In genomic region chr16:95868896-95869295, GRCm38 (mm10) we compare ENCODE assay signal across 25 mouse cellular contexts.
DNase-seq lines count a peak whose midpoint lies in the region; ATAC-seq and TF ChIP-seq lines count a peak whose summit lies in the region.
"Had no signal": no experiment of that assay in that cellular context is flagged by ENCODE, and none has a peak within 500 bp of the region (broad histone marks: within the 10 kb centered on the region; RNA-seq: fewer than 3 reads in every experiment).

No protein-coding gene starts in this region.

- 97% methylated on average over 1 of the region's 1 CpGs for WGBS in embryonic facial prominence, embryonic 11.5 days
- 96% methylated on average over 1 of the region's 1 CpGs for WGBS in embryonic facial prominence, embryonic 10.5 days
- 76% methylated on average over 1 of the region's 1 CpGs for WGBS in liver, embryonic 14.5 days (ENCODE audit: insufficient replicate concordance)

- H3K27me3 ChIP-seq in embryonic facial prominence, embryonic 11.5 days (ENCODE audit: control insufficient read depth, insufficient read depth, low read length): no peaks in the 10 kb centered on the region
- no peaks in the 10 kb centered on the region for H3K27me3 ChIP-seq in embryonic facial prominence, embryonic 10.5 days (replicated peaks; ENCODE audit: low read depth, poor library complexity, severe bottlenecking)
- no peaks in the 10 kb centered on the region for H3K27me3 ChIP-seq in liver, embryonic 14.5 days (ENCODE audit: control insufficient read depth, insufficient read depth, low read length)
- H3K27me3 ChIP-seq: forebrain, embryonic 13.5 days; hindbrain, embryonic 13.5 days; kidney, embryonic 15.5 days; liver, embryonic 13.5 days; midbrain, embryonic 12.5 days had no signal

- no peak overlapping the region for H3K4me3 ChIP-seq in embryonic facial prominence, embryonic 11.5 days (ENCODE audit: low read depth, low read length)
- no peak overlapping the region for H3K4me3 ChIP-seq in embryonic facial prominence, embryonic 10.5 days
- H3K4me3 ChIP-seq in liver, embryonic 14.5 days (ENCODE audit: insufficient read depth in 1 of 2, low read depth in 2 of 2, low read length in 2 of 2): no peak overlapping the region
- H3K4me3 ChIP-seq: forebrain, embryonic 13.5 days; hindbrain, embryonic 13.5 days; kidney, embryonic 15.5 days; layer of hippocampus, adult 2 months; left cerebral cortex, adult 2 months; liver, embryonic 13.5 days; midbrain, embryonic 12.5 days had no signal

- no peak overlapping the region for H3K9ac ChIP-seq in embryonic facial prominence, embryonic 11.5 days (replicated peaks; ENCODE audit: low read length)
- H3K9ac ChIP-seq in liver, embryonic 14.5 days (replicated peaks): no peak overlapping the region
- H3K9ac ChIP-seq: forebrain, embryonic 13.5 days; hindbrain, embryonic 13.5 days; kidney, embryonic 15.5 days; liver, embryonic 13.5 days; midbrain, embryonic 12.5 days had no signal

- no peak for TF ChIP-seq CTCF in liver, embryonic 14.5 days (IDR thresholded peaks at IDR 0.05; ENCODE audit: low read depth)

- H3K4me1 ChIP-seq in embryonic facial prominence, embryonic 11.5 days (ENCODE audit: control insufficient read depth, insufficient read depth, low read length): no peaks in the 10 kb centered on the region
- H3K4me1 ChIP-seq in embryonic facial prominence, embryonic 10.5 days: peaks cover 13% of the 10 kb centered on the region
- H3K4me1 ChIP-seq in liver, embryonic 14.5 days (replicated peaks; ENCODE audit: control insufficient read depth in 2 of 2, insufficient read depth in 2 of 2, low read length in 1 of 2): no peaks in the 10 kb centered on the region
- H3K4me1 ChIP-seq: forebrain, embryonic 13.5 days; liver, embryonic 13.5 days; midbrain, embryonic 12.5 days had no signal

- H3K27ac ChIP-seq in embryonic facial prominence, embryonic 11.5 days (replicated peaks; ENCODE audit: low read depth, low read length): no peak overlapping the region
- no peak overlapping the region for H3K27ac ChIP-seq in embryonic facial prominence, embryonic 10.5 days (replicated peaks)
- no peak overlapping the region for H3K27ac ChIP-seq in liver, embryonic 14.5 days
- H3K27ac ChIP-seq: forebrain, embryonic 13.5 days; hindbrain, embryonic 13.5 days; kidney, embryonic 15.5 days; layer of hippocampus, adult 2 months; left cerebral cortex, adult 2 months; liver, embryonic 13.5 days; midbrain, embryonic 12.5 days had no signal

- H3K36me3 ChIP-seq in embryonic facial prominence, embryonic 11.5 days (replicated peaks; ENCODE audit: control insufficient read depth, insufficient read depth, low read depth, low read length): no peaks in the 10 kb centered on the region
- H3K36me3 ChIP-seq in embryonic facial prominence, embryonic 10.5 days (replicated peaks): no peaks in the 10 kb centered on the region
- no peaks in the 10 kb centered on the region for H3K36me3 ChIP-seq in liver, embryonic 14.5 days (replicated peaks; ENCODE audit: control insufficient read depth, insufficient read depth, low read depth)
- H3K36me3 ChIP-seq: G1E; hindbrain, embryonic 13.5 days; kidney, embryonic 15.5 days; liver, embryonic 13.5 days; midbrain, embryonic 12.5 days had no signal

- ATAC-seq in embryonic facial prominence, embryonic 11.5 days (replicated peaks; ENCODE audit: insufficient number of reproducible peaks, low FRiP score, low TSS enrichment, low read depth): 0 out of 2 replicates have a peak, but pooled peaks have one; percentile 14
- ATAC-seq in liver, embryonic 14.5 days (ENCODE audit: insufficient read depth): peak; percentile 23; the same call in 1 of the 2 replicates
- ATAC-seq: forebrain, embryonic 13.5 days; intestine, embryonic 16.5 days had no signal

- H3K4me2 ChIP-seq in embryonic facial prominence, embryonic 11.5 days (ENCODE audit: low read depth, low read length): no peak overlapping the region
- H3K4me2 ChIP-seq in liver, embryonic 14.5 days (ENCODE audit: low read depth): no peak overlapping the region
- H3K4me2 ChIP-seq: forebrain, embryonic 13.5 days; heart, embryonic 11.5 days; hindbrain, embryonic 13.5 days; kidney, embryonic 15.5 days; liver, embryonic 13.5 days; midbrain, embryonic 12.5 days had no signal

- no peak for TF ChIP-seq EP300 in liver, embryonic 14.5 days (IDR thresholded peaks at IDR 0.05; ENCODE audit: low read depth)

- no peak for DNase-seq in embryonic facial prominence, embryonic 11.5 days (ENCODE audit: low spot score)
- DNase-seq in embryonic facial prominence, embryonic 10.5 days (ENCODE audit: low spot score): no peak
- DNase-seq in liver, embryonic 14.5 days (ENCODE audit: low read depth in 3 of 3, low spot score in 3 of 3): no peak
- DNase-seq in liver: no peak
- peak; percentile 29 for DNase-seq in thymus, postnatal 25 days
- no peak for DNase-seq in thymus, postnatal 14 days
- no peak for DNase-seq in c-Kit-positive CD71-positive TER-119-positive erythroid progenitor cells, embryonic 14.5 days (ENCODE audit: low spot score)
- DNase-seq: adrenal gland, adult 8-10 months; cerebellum, adult 9-11 months; embryo, embryonic 11 days; gastrocnemius, postnatal 14 days; heart, postnatal 36 days; kidney, postnatal 36 days; liver, embryonic 13.5 days; lung, adult 2 months; lung, postnatal 14 days had no signal

- H3K9me3 ChIP-seq in embryonic facial prominence, embryonic 11.5 days (replicated peaks; ENCODE audit: control insufficient read depth, low read length): no peaks in the 10 kb centered on the region
- no peaks in the 10 kb centered on the region for H3K9me3 ChIP-seq in embryonic facial prominence, embryonic 10.5 days
- H3K9me3 ChIP-seq in liver, embryonic 14.5 days (ENCODE audit: control insufficient read depth, low read length): no peaks in the 10 kb centered on the region
- H3K9me3 ChIP-seq: forebrain, embryonic 13.5 days; G1E; hindbrain, embryonic 13.5 days; kidney, embryonic 15.5 days; liver, embryonic 13.5 days; midbrain, embryonic 12.5 days had no signal
